Mouse (Mus musculus) spleen, adult 2 months (tissue): ENCODE results near the gene Snapin. TPM values are rescaled to one million over a fixed set of nuclear protein-coding genes. Genes with fewer than 3 reads are reported as not detected.
A peak's percentile ranks its signal among the peaks of the same experiment; 100 is the strongest.

ENCODE experiments used
- DNase-seq, 2 experiments: peaks; one replicate each; pipeline versions ENCODE4 v3.0.0 to v3.0.0-alpha.2; 2012 to 2021; ENCODE audit warnings: low spot score in 2 of 2, low read depth in 1 of 2
- H3K27ac ChIP-seq: fragments of 200-500 bp; 2 replicates; pipeline ENCODE4 v1.5.1; 2012; ENCODE audit warnings: low read length, inconsistent platforms; ENCODE audit not compliant: insufficient read depth
- H3K27me3 ChIP-seq: fragments of 200-500 bp; 2 replicates; pipeline ENCODE4 v1.6.1; 2012; ENCODE audit warnings: mild to moderate bottlenecking, moderate library complexity, low read length, inconsistent platforms; ENCODE audit not compliant: control insufficient read depth, insufficient read depth
- H3K36me3 ChIP-seq: fragments of 200-500 bp; 2 replicates; pipeline ENCODE4 v1.6.1; 2012; ENCODE audit warnings: mild to moderate bottlenecking, low read length, inconsistent platforms; ENCODE audit not compliant: control insufficient read depth, insufficient read depth
- H3K4me1 ChIP-seq: fragments of 200-500 bp; 2 replicates; pipeline ENCODE4 v1.6.1; 2011; ENCODE audit warnings: inconsistent platforms; ENCODE audit not compliant: control insufficient read depth, insufficient read depth, insufficient read length
- H3K4me3 ChIP-seq: fragments of 200-500 bp; 2 replicates; pipeline ENCODE4 v1.5.1; 2011; ENCODE audit warnings: mild to moderate bottlenecking, inconsistent platforms; ENCODE audit not compliant: insufficient read depth, insufficient read length; ENCODE audit errors: extremely low read depth
- CTCF ChIP-seq: fragments of 200-500 bp; IDR thresholded peaks from 2 replicates; pipeline ENCODE4 v1.5.1; 2011; ENCODE audit warnings: mild to moderate bottlenecking, inconsistent platforms; ENCODE audit not compliant: insufficient read depth, insufficient read length, insufficient replicate concordance; ENCODE audit errors: extremely low read depth
- POLR2A ChIP-seq: fragments of 200-500 bp; IDR thresholded peaks from 2 replicates; pipeline ENCODE4 v1.6.1; 2011; ENCODE audit warnings: low read depth, low read length, inconsistent platforms
- WGBS: fragments of 180-500 bp; shearing (Covaris S2); methylation state at CpG from one replicate; pipeline ENCODE4 v1.1.7; 2018; 5-methylcytosine and 5-hydroxymethylcytosine counted together
- polyA plus RNA-seq: library from polyadenylated mRNA; depleted of rRNA; stranded (reverse); fragments of >200 nt; gene quantifications from 2 replicates; pipeline ENCODE4 v1.2.3, GENCODE M21; 2012

Gene Snapin
- polyA plus RNA-seq, 1 experiment: 12.4 TPM

DNA sequence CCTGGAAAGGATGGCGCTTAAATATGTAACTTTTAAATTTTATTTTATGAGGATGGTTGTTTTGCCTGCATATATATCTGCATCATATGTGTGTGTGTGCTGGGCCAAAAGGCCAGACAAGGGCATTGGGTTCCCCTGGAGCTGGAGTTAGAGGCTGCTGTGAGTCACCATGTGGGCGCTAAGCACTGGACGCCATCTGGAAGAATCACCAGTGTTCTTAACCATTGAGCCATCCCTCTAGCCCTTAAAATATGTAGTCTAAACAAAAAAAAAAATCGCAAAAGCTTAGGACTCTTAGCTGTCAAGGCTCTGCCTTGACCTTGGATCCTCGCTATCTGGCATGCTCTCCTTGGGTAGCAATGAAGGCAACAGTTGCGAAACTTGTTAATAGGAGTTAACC is 2.3 kb downstream of the Snapin start:
- peaks cover 35% of the 10 kb centered on the region for H3K36me3 ChIP-seq
- 95% methylated on average over 6 of the region's 6 CpGs for WGBS
- no peak overlapping the region for H3K4me3 ChIP-seq
- no peak for DNase-seq
- H3K27me3 ChIP-seq: no peaks in the 10 kb centered on the region
- H3K4me1 ChIP-seq: no peaks in the 10 kb centered on the region
- TF ChIP-seq POLR2A (no peak), CTCF (no peak)
- H3K27ac ChIP-seq: no peak overlapping the region

DNA sequence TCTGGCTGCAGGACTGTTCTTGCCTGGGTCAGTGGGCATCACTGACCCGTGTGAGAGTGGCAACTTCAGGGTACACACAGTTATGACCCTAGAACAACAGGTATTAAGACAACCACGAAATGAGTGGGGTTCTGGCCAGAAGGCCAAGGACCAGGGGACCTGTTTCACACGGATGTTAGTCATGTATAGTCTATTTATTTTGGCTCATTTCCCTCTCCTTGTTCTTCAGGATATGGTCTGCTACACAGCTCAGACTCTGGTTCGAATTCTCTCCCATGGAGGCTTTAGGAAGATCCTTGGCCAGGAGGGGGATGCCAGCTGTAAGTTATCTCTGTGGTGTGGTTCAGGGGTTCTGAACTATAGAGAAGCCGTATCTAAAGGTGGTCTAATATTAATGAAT is 3.8 kb downstream of the Snapin start:
- Histone ChIP-seq H3K27ac (no peak overlapping the region), H3K36me3 (peaks cover 47% of the 10 kb centered on the region), H3K4me3 (no peak overlapping the region), H3K27me3 (no peaks in the 10 kb centered on the region), H3K4me1 (no peaks in the 10 kb centered on the region)
- DNase-seq: no peak
- TF ChIP-seq POLR2A: no peak
- no peak for TF ChIP-seq CTCF
- 90% methylated on average over 5 of the region's 5 CpGs for WGBS

DNA sequence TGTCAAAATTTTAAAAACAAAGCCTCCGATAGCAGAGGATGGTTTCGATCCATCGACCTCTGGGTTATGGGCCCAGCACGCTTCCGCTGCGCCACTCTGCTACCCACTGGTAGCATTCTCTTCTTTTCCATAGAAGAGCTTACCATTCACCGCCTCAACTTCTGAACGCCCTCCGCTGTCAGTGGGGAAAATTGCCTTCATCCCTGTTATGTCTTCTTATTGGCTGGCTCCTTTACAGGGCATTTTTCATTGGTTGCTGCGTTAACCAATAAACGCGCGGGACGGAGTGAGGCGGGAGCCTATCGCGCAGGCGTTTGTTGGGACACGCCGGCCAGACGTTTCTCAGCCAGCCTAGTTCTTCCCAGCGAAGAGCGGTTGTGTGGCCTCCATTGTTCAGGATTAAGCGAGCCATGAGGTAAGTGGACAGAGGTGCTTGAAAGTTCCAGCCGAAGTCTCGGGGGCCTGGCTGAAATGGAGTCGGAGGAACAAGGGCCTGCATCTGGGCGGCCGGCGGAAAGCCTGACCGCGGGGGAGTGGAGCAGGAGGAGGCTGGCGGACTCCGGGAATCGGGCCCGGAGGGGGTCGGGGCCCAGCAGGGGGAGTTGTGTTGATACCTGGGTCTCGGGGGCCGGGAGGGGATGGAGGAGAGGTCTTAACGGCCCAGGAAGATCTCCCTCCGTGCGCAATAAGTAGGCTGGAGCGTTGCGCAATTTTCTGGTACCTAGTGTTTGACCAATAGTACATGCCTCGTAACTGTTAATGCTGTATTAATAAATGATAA is 14.8 kb downstream of the Snapin start, which contains the start of gene Ilf2:
Gene Ilf2, plus strand, starts transcription at position 296 of the 781 bp plus-strand sequence.
- peak; percentile 18; the same call in 1 of the 2 replicates for TF ChIP-seq CTCF
- TF ChIP-seq POLR2A: peak; percentile 35
- H3K4me1 ChIP-seq: no peaks in the 10 kb centered on the region; the same call in 1 of the 2 replicates
- peak; percentile 91 to 95 for DNase-seq
- under 1% methylated on average over 45 of the region's 45 CpGs for WGBS
- H3K4me3 ChIP-seq: peak within 1 kb of the TSS; percentile 80
- H3K27ac ChIP-seq: peak within 1 kb of the TSS; percentile 56
- H3K27me3 ChIP-seq: no peaks in the 10 kb centered on the region
- H3K36me3 ChIP-seq: peaks cover 2% of the 10 kb centered on the region; the same call in 1 of the 2 replicates

DNA sequence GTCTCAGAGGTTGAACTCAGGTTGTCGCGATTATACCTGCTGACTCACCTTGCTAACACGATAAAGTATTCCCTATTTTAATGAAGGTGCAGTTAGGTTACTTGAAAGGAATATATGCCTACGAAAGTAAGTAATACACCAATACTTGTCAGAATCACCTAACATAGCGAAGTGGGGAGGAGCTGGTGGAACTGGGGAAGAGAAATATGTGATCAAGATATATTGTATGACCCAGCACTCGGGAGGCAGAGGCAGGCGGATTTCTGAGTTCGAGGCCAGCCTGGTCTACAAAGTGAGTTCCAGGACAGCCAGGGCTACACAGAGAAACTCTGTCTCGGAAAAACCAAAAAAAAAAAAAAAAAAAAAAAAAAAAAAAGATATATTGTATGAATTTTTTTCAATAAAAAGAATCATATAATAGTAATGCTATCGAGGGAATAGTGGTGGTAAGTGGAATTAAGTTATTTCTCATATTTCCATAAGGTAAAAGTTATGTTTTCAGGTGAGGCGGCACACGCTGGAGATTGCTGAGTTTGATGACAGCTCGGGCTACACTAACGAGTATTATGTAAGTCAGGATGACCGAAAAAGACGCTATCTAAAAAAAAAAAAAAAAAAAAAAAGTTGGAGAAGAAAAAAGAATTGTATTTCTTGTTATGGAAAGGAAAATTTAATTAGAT is 15.5 kb downstream of the Snapin start:
- 34% methylated on average over 16 of the region's 16 CpGs for WGBS
- no peak for DNase-seq
- TF ChIP-seq POLR2A (no peak), CTCF (no peak)
- Histone ChIP-seq H3K4me3 (0 out of 2 replicates have a peak overlapping the region, but pooled peaks have one; percentile 12), H3K4me1 (no peaks in the 10 kb centered on the region; the same call in 1 of the 2 replicates), H3K27me3 (no peaks in the 10 kb centered on the region), H3K36me3 (no peaks in the 10 kb centered on the region), H3K27ac (no peak overlapping the region)

DNA sequence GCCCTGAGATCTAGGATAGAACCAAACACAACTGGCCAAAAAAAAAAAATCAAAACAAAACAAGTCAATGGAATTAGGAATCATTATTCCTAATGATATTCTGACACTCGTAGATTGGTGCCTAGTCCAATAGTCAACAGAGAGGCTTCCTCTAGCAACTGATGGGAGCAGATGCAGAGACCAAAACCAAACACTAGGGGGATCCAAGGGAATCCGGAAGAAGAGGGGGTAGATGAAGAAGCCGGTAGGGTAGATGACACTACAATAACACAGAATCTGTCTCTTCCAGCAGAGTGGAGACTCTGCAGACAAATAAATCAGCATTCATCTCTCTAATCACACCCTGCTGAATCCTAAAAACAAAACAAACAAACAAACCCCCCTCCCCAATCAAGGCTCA is 18.6 kb downstream of the Snapin start:
- Histone ChIP-seq H3K27me3 (no peaks in the 10 kb centered on the region), H3K4me1 (no peaks in the 10 kb centered on the region; the same call in 1 of the 2 replicates), H3K4me3 (no peak overlapping the region), H3K27ac (no peak overlapping the region), H3K36me3 (no peaks in the 10 kb centered on the region)
- DNase-seq: peak; percentile 65 to 72
- TF ChIP-seq POLR2A (no peak), CTCF (peak; percentile 24; the same call in 1 of the 2 replicates)
- 7% methylated on average over 3 of the region's 3 CpGs for WGBS

DNA sequence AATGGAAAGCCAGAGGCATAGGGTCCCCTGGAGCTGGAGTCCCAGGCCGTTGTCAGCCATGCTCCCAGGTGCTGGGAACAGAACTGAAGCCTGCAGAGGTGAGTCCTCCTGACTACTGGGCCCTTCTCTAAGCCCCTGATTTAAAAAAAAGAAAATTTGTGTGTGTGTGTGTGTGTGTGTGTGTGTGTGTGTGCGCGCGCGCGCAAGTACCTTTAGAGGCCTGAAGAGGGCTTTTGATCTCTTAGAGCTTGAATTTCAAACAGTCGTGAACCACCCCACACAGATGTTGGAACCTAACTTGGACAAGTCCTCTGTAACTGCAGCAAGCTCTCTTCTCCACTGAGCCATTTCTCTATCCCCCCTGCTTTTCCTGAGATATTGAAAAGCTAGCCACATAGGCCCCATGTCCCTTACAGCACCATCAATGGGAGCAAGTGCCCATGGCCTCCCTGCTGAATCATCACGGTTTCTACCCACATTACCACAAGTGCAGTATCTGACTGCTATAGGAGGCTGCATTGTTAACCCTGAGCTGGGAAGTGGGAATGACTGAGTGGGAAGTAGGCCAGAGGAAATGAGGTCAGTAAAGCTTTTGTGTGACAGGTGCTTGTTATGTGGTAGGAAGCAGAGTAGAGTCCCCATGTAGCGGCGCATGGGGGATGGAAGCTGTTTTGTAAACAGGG is 23.1 kb downstream of the Snapin start:
- 93% methylated on average over 10 of the region's 10 CpGs for WGBS
- no peak for DNase-seq
- Histone ChIP-seq H3K4me3 (no peak overlapping the region), H3K27ac (no peak overlapping the region), H3K4me1 (peaks cover 13% of the 10 kb centered on the region; the same call in 1 of the 2 replicates), H3K36me3 (no peaks in the 10 kb centered on the region), H3K27me3 (peaks cover 18% of the 10 kb centered on the region)
- TF ChIP-seq CTCF (no peak), POLR2A (no peak)
